Mouse (Mus musculus) mouse trophoblast stem cell (cell line): ENCODE data around the gene Tbc1d22a.
"Not testable (repeated sequence)": the region's sequence is repeated elsewhere in the genome, so short reads cannot be mapped to it uniquely, and the experiment has no call there.

Experiments
- in situ Hi-C, 2 experiments: fragments of 300-500 bp; cut with MseI, MboI; formaldehyde crosslinking; loops; 2 replicates in 1 of 2; 3 replicates in 1 of 2; pipeline ENCODE4 v1.15.1; 2025

Gene Tbc1d22a

GRCm38 (mm10) chr15:86180427-86180826, 33.8 kb upstream of the Tbc1d22a start:
- in situ Hi-C loops = no loop called here

- in situ Hi-C loops = not testable (repeated sequence)
Measured at GRCm38 (mm10) chr15:86181321-86181720, 32.9 kb upstream of the Tbc1d22a start.

- in situ Hi-C loops = no loop called here
Measured at GRCm38 (mm10) chr15:86181941-86182439, 32.3 kb upstream of the Tbc1d22a start.

- in situ Hi-C loops = no loop called here
Measured at GRCm38 (mm10) chr15:86182646-86183045, 31.6 kb upstream of the Tbc1d22a start.

- in situ Hi-C loops = no loop called here
Measured at GRCm38 (mm10) chr15:86183484-86183883, 30.8 kb upstream of the Tbc1d22a start.

- in situ Hi-C loops = no loop called here
Measured at GRCm38 (mm10) chr15:86184071-86184470, 30.2 kb upstream of the Tbc1d22a start.

GRCm38 (mm10) chr15:86184851-86185688, 29.2 kb upstream of the Tbc1d22a start:
- in situ Hi-C loops = no loop called here

- in situ Hi-C loops = no loop called here
Measured at GRCm38 (mm10) chr15:86185689-86186569, 28.3 kb upstream of the Tbc1d22a start, which contains the start of gene Cerk. Gene Cerk (minus strand): TSS chr15:86186141.

GRCm38 (mm10) chr15:86186686-86187085, 27.6 kb upstream of the Tbc1d22a start:
- in situ Hi-C loops = no loop called here

GRCm38 (mm10) chr15:86188186-86188585, 26.1 kb upstream of the Tbc1d22a start:
- in situ Hi-C loops = no loop called here

- in situ Hi-C loops = no loop called here
Measured at GRCm38 (mm10) chr15:86188746-86189470, 25.4 kb upstream of the Tbc1d22a start.

GRCm38 (mm10) chr15:86190387-86190786, 23.9 kb upstream of the Tbc1d22a start:
- in situ Hi-C loops = no loop called here

GRCm38 (mm10) chr15:86191505-86191904, 22.8 kb upstream of the Tbc1d22a start:
- in situ Hi-C loops = no loop called here

GRCm38 (mm10) chr15:86191933-86192332, 22.3 kb upstream of the Tbc1d22a start:
- in situ Hi-C loops = no loop called here

- in situ Hi-C loops = not testable (repeated sequence)
Measured at GRCm38 (mm10) chr15:86194676-86195453, 19.4 kb upstream of the Tbc1d22a start.

- in situ Hi-C loops = no loop called here
Measured at GRCm38 (mm10) chr15:86199052-86199451, 15.2 kb upstream of the Tbc1d22a start.

- in situ Hi-C loops = no loop called here
Measured at GRCm38 (mm10) chr15:86199482-86199881, 14.8 kb upstream of the Tbc1d22a start.

- in situ Hi-C loops = loop anchor here in 1 of 2 experiments (5.0 kb wide), 1 partner anchor 48 kb away; no protein-coding TSS in a partner anchor
Measured at GRCm38 (mm10) chr15:86200169-86200568, 14.1 kb upstream of the Tbc1d22a start.

- in situ Hi-C loops = loop anchor here in 1 of 2 experiments (5.0 kb wide), 1 partner anchor 49 kb away; no protein-coding TSS in a partner anchor
Measured at GRCm38 (mm10) chr15:86201095-86201494, 13.2 kb upstream of the Tbc1d22a start.

GRCm38 (mm10) chr15:86201696-86202330, 12.4 kb upstream of the Tbc1d22a start:
- in situ Hi-C loops = loop anchor here in 1 of 2 experiments (5.0 kb wide), 1 partner anchor 50 kb away; no protein-coding TSS in a partner anchor
